ENCODE assay signal across 1 mouse cellular context in genomic region chr6:71465146-71465545, GRCm38 (mm10).
TF ChIP-seq lines count a peak whose summit lies in the region.

No protein-coding gene starts in this region.

TF ChIP-seq in CH12.LX, 34 proteins besides CTCF, POLR2A, EP300 and RAD21 (continued from another document):
- no peak for TF ChIP-seq USF1 (IDR thresholded peaks at IDR 0.05; ENCODE audit: low read depth, low read length)
- TF ChIP-seq JUN (IDR thresholded peaks at IDR 0.05; ENCODE audit: insufficient read depth, low read depth, low read length) = peak; percentile 75
- TF ChIP-seq ETS1 (conservative IDR thresholded peaks at IDR 0.05; ENCODE audit: low read depth, low read length) = peak; percentile 64; the same call in 1 of the 2 replicates
- no peak for TF ChIP-seq ZC3H11A (IDR thresholded peaks at IDR 0.05; ENCODE audit: low read depth, low read length)
- peak; percentile 28; the same call in 1 of the 2 replicates for TF ChIP-seq BHLHE40 (IDR thresholded peaks at IDR 0.05; ENCODE audit: low read depth, low read length)
- TF ChIP-seq IRF4 (IDR thresholded peaks at IDR 0.05; ENCODE audit: low read depth, low read length) = peak; percentile 91
- TF ChIP-seq TCF12 (IDR thresholded peaks at IDR 0.05; ENCODE audit: low read depth, low read length) = peak; percentile 72
- peak; percentile 85 for TF ChIP-seq MEF2A (IDR thresholded peaks at IDR 0.05; ENCODE audit: borderline replicate concordance, low read depth, low read length)
- no peak for TF ChIP-seq NELFE (IDR thresholded peaks at IDR 0.05; ENCODE audit: low read depth, low read length)
